Mouse (Mus musculus) heart, embryonic 14.5 days (tissue): ENCODE results near the gene Slc30a9. TPM values are rescaled to one million over a fixed set of nuclear protein-coding genes. Genes with fewer than 3 reads are reported as not detected.

Source experiments
- ATAC-seq: fragments of 200-750 bp; cut with Nextera tagmentation; 2 replicates; pipeline ENCODE4 v1.8.0; 2017; ENCODE audit warnings: low read depth, moderate TSS enrichment; ENCODE audit not compliant: insufficient number of reproducible peaks, insufficient read depth, low FRiP score
- H3K27ac ChIP-seq, 2 experiments: fragments of 200-500 bp in 1 of 2; fragments of 300-500 bp in 1 of 2; sonication (generic) in 1 of 2; replicated peaks in 1 of 2; 2 replicates each; pipeline ENCODE4 v1.5.1; 2012 to 2014; ENCODE audit warnings: low read depth in 2 of 2, low read length in 2 of 2, control low read depth in 1 of 2, mild to moderate bottlenecking in 1 of 2, mixed read lengths in 1 of 2; ENCODE audit not compliant: control insufficient read depth in 1 of 2, insufficient read depth in 1 of 2
- H3K27me3 ChIP-seq: fragments of 300-500 bp; sonication (generic); 2 replicates; pipeline ENCODE4 v1.6.1; 2014; ENCODE audit warnings: mild to moderate bottlenecking, low read length, control low read depth; ENCODE audit not compliant: control insufficient read depth, insufficient read depth
- H3K36me3 ChIP-seq: fragments of 300-500 bp; sonication (generic); 2 replicates; pipeline ENCODE4 v1.6.1; 2014; ENCODE audit warnings: mild to moderate bottlenecking, control low read depth, low read length, mixed read lengths; ENCODE audit not compliant: control insufficient read depth, insufficient read depth
- H3K4me1 ChIP-seq, 2 experiments: fragments of 200-500 bp in 1 of 2; fragments of 300-500 bp in 1 of 2; sonication (generic) in 1 of 2; 2 replicates each; pipeline ENCODE4 v1.6.1; 2012 to 2014; ENCODE audit warnings: low read length in 2 of 2, control low read depth in 1 of 2, mixed read lengths in 1 of 2; ENCODE audit not compliant: control insufficient read depth in 2 of 2, insufficient read depth in 2 of 2
- H3K4me2 ChIP-seq: fragments of 300-500 bp; sonication (generic); 2 replicates; pipeline ENCODE4 v1.6.1; 2014; ENCODE audit warnings: mild to moderate bottlenecking, low read length
- H3K4me3 ChIP-seq, 2 experiments: fragments of 200-500 bp in 1 of 2; fragments of 300-500 bp in 1 of 2; sonication (generic) in 1 of 2; 2 replicates each; pipeline ENCODE4 v1.5.1; 2012 to 2014; ENCODE audit warnings: low read length in 2 of 2, mild to moderate bottlenecking in 2 of 2, control low read depth in 1 of 2, low read depth in 1 of 2, moderate library complexity in 1 of 2; ENCODE audit not compliant: control insufficient read depth in 1 of 2, insufficient read depth in 1 of 2
- H3K9ac ChIP-seq: fragments of 300-500 bp; sonication (generic); 2 replicates; pipeline ENCODE4 v1.6.1; 2014; ENCODE audit warnings: mild to moderate bottlenecking, low read length
- H3K9me3 ChIP-seq: fragments of 300-500 bp; sonication (generic); 2 replicates; pipeline ENCODE4 v1.6.1; 2016; ENCODE audit warnings: low read length, control low read depth; ENCODE audit not compliant: control insufficient read depth
- WGBS: fragments of 180-500 bp; shearing (Covaris S2); extraction: QIAGEN DNeasy Blood & Tissue Kit; methylation state at CpG from one replicate; pipeline ENCODE4 v1.1.7; 2014; 5-methylcytosine and 5-hydroxymethylcytosine counted together
- polyA plus RNA-seq: library from polyadenylated mRNA; unstranded; fragments of >200 nt; fragmentation: Nextera tagmentation; extraction: Ambion mirVana; gene quantifications from 2 replicates; pipeline ENCODE4 v1.2.1, GENCODE M21; 2014

The Slc30a9 gene
- polyA plus RNA-seq, 1 experiment from 2014 or later, result 158 TPM

- 89% methylated on average over 17 of the region's 17 CpGs for WGBS
- no peak overlapping the region for H3K4me2 ChIP-seq
- peaks cover 44% of the 10 kb centered on the region for H3K36me3 ChIP-seq
- ATAC-seq, result no peak
- H3K4me3 ChIP-seq, result no peak overlapping the region
- no peaks in the 10 kb centered on the region for H3K27me3 ChIP-seq
- H3K27ac ChIP-seq, result no peak overlapping the region
- H3K9ac ChIP-seq, result no peak overlapping the region
- no peaks in the 10 kb centered on the region for H3K9me3 ChIP-seq
- no peaks in the 10 kb centered on the region for H3K4me1 ChIP-seq
Measured at GRCm38 (mm10) chr5:67321656-67322268, 15.0 kb downstream of the Slc30a9 start.

GRCm38 (mm10) chr5:67324032-67324431 lies 17.3 kb downstream of the Slc30a9 start:
- H3K36me3 ChIP-seq, result peaks cover 43% of the 10 kb centered on the region
- H3K9me3 ChIP-seq, result no peaks in the 10 kb centered on the region
- H3K27me3 ChIP-seq, result no peaks in the 10 kb centered on the region
- no peaks in the 10 kb centered on the region for H3K4me1 ChIP-seq
- ATAC-seq, result no peak
- no peak overlapping the region for H3K9ac ChIP-seq
- 59% methylated on average over 1 of the region's 1 CpGs for WGBS
- no peak overlapping the region for H3K27ac ChIP-seq
- H3K4me2 ChIP-seq, result no peak overlapping the region
- H3K4me3 ChIP-seq, result no peak overlapping the region

GRCm38 (mm10) chr5:67340811-67341210 lies 34.1 kb downstream of the Slc30a9 start:
- H3K9ac ChIP-seq, result no peak overlapping the region
- WGBS, result 94% methylated on average over 6 of the region's 6 CpGs
- H3K4me2 ChIP-seq, result no peak overlapping the region
- no peak overlapping the region for H3K27ac ChIP-seq
- H3K27me3 ChIP-seq, result no peaks in the 10 kb centered on the region
- peaks cover 68% of the 10 kb centered on the region for H3K36me3 ChIP-seq
- ATAC-seq, result no peak
- no peak overlapping the region for H3K4me3 ChIP-seq
- H3K4me1 ChIP-seq, result no peaks in the 10 kb centered on the region
- no peaks in the 10 kb centered on the region for H3K9me3 ChIP-seq

- H3K27me3 ChIP-seq, result no peaks in the 10 kb centered on the region
- H3K9me3 ChIP-seq, result no peaks in the 10 kb centered on the region
- no peak overlapping the region for H3K4me2 ChIP-seq
- H3K4me3 ChIP-seq, result no peak overlapping the region
- 92% methylated on average over 2 of the region's 2 CpGs for WGBS
- H3K27ac ChIP-seq, result no peak overlapping the region
- no peak overlapping the region for H3K9ac ChIP-seq
- ATAC-seq, result no peak
- peaks cover 97% of the 10 kb centered on the region for H3K36me3 ChIP-seq
- no peaks in the 10 kb centered on the region for H3K4me1 ChIP-seq
Measured at GRCm38 (mm10) chr5:67347060-67347459, 40.3 kb downstream of the Slc30a9 start.

GRCm38 (mm10) chr5:67348949-67349348 lies 42.2 kb downstream of the Slc30a9 start:
- no peak overlapping the region for H3K4me3 ChIP-seq
- H3K9ac ChIP-seq, result no peak overlapping the region
- ATAC-seq, result no peak
- H3K36me3 ChIP-seq, result peaks cover 96% of the 10 kb centered on the region
- WGBS, result 81% methylated on average over 10 of the region's 10 CpGs
- H3K27me3 ChIP-seq, result no peaks in the 10 kb centered on the region
- H3K4me2 ChIP-seq, result no peak overlapping the region
- no peak overlapping the region for H3K27ac ChIP-seq
- H3K4me1 ChIP-seq, result no peaks in the 10 kb centered on the region
- no peaks in the 10 kb centered on the region for H3K9me3 ChIP-seq

- H3K4me3 ChIP-seq, result no peak overlapping the region
- WGBS, result 91% methylated on average over 9 of the region's 10 CpGs
- no peaks in the 10 kb centered on the region for H3K36me3 ChIP-seq
- no peaks in the 10 kb centered on the region for H3K9me3 ChIP-seq
- ATAC-seq, result no peak
- no peak overlapping the region for H3K9ac ChIP-seq
- no peaks in the 10 kb centered on the region for H3K4me1 ChIP-seq
- no peaks in the 10 kb centered on the region for H3K27me3 ChIP-seq
- H3K4me2 ChIP-seq, result no peak overlapping the region
- H3K27ac ChIP-seq, result no peak overlapping the region
Measured at GRCm38 (mm10) chr5:67362316-67362715, 55.6 kb downstream of the Slc30a9 start.

GRCm38 (mm10) chr5:67362931-67363330 lies 56.2 kb downstream of the Slc30a9 start:
- no peak overlapping the region for H3K4me3 ChIP-seq
- 37% methylated on average over 2 of the region's 2 CpGs for WGBS
- no peaks in the 10 kb centered on the region for H3K27me3 ChIP-seq
- no peak for ATAC-seq
- H3K27ac ChIP-seq, result no peak overlapping the region
- H3K9me3 ChIP-seq, result no peaks in the 10 kb centered on the region
- no peak overlapping the region for H3K9ac ChIP-seq
- no peak overlapping the region for H3K4me2 ChIP-seq
- H3K4me1 ChIP-seq, result no peaks in the 10 kb centered on the region
- no peaks in the 10 kb centered on the region for H3K36me3 ChIP-seq

- Histone ChIP-seq H3K27me3 (no peaks in the 10 kb centered on the region), H3K4me2 (no peak overlapping the region), H3K9me3 (no peaks in the 10 kb centered on the region), H3K36me3 (peaks cover 5% of the 10 kb centered on the region; the same call in 1 of the 2 replicates), H3K4me3 (no peak overlapping the region), H3K9ac (no peak overlapping the region), H3K27ac (no peak overlapping the region), H3K4me1 (no peaks in the 10 kb centered on the region; a peak in 1 of 4 replicates)
- 57% methylated on average over 8 of the region's 8 CpGs for WGBS
- no peak for ATAC-seq
Measured at GRCm38 (mm10) chr5:67377044-67377621, 70.4 kb downstream of the Slc30a9 start.
